Mouse (Mus musculus): ENCODE data around the gene Nipal1. TPM values are rescaled to one million over a fixed set of nuclear protein-coding genes. Genes with fewer than 3 reads are reported as not detected.

Nipal1 gene
- total RNA-seq (2021), result 10 to 100 TPM in 1 of 2 experiments, 1 to 10 TPM in 1; 6.0 to 14.8 TPM
- long read RNA-seq, experiment 1, full-length matches to known transcripts, result 17 of 20 reads
- long read RNA-seq, experiment 1, partial matches to known transcripts, result 0 of 20 reads
- long read RNA-seq, experiment 1, other reads (novel, unspliced or antisense), result 3 of 20 reads
- long read RNA-seq, experiment 2, full-length matches to known transcripts, result 1 of 1 reads
- long read RNA-seq, experiment 2, partial matches to known transcripts, result 0 of 1 reads
- long read RNA-seq, experiment 2, other reads (novel, unspliced or antisense), result 0 of 1 reads

DNA sequence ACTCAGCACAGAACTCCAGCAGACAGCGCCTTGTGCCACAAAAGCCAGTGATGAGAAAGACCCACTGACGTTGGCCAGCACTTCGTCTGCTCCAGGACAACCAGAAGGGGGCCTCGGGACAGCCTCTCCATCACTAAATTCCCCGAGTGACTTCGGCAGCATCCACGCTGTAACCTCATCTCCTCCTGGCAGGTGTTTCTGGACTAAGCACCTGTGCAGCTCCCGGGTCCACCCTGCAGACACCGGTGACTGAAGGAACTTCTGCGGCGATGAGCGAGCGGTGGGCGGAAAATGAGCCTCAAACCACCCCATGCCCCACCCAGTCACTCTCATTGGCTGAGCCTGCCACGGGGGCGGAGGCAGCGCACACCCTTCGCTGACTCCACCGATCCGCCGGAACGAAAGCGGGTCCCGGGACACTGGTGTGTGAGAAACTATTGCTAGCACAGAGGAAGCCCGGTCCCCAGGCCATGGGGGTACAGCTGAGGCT is at the start of gene Nipal1:
Nipal1 (plus strand) TSS at position 378 of the 490 bp plus-strand sequence.
- DNase-seq, result peak; percentile 78

DNA sequence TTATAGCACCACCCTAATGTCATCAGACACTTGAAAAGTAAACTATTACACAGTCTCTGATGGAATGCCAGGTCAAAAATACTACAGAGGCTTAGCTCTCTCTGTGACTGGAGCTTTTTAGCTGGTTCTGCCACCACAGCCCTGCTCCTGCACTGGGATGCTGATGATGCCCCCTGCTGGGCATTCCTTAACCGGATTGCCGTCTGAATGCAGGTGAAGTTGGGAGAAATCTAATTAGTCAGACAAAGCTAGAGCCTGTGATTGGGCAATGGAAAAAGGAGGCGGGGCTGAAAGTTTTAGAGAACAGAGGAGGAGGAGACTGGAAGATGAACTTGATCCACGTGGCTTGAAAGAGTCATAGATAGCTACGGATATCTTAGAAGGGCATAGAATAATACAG is 46.6 kb upstream of the Nipal1 start:
- peak; percentile 74 for DNase-seq

DNA sequence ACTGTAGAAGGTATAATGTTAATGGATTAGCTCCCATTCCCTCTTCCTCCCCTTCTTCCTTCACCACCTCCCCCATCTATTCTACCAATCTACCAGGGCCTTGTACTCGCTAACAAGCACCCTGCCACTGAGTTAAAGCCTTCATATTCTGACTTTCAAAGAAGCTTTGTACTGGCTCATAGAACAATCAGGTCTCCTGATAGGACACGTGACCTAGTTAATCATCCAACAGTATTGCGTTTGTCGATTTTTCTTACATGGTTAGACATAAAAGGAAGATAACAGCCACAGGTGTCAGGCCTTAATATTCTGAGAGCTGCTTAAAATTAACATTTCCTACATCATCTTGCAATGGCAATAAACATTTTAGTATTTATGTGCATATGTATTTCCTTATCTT is 44.5 kb upstream of the Nipal1 start:
- no peak for DNase-seq

DNA sequence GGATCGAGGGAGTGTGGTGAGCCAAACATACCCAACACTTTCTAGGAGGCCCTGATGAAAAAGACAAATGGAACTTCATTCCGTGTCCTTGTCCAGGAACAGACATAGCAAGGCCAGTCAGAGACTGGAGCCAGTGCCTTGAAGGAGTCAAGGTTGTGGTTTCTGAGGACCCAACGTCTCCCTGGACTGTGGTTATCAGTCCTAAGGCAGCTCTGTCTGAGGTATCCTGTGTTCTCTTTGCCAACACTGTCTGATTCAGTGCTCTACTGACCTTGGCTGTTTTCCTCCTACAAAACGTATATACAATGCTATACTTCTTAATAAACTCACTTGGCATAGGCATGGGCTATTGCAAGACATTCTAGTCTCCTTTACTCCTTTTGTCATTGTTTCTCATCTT is 30.2 kb upstream of the Nipal1 start:
- no peak for DNase-seq

DNA sequence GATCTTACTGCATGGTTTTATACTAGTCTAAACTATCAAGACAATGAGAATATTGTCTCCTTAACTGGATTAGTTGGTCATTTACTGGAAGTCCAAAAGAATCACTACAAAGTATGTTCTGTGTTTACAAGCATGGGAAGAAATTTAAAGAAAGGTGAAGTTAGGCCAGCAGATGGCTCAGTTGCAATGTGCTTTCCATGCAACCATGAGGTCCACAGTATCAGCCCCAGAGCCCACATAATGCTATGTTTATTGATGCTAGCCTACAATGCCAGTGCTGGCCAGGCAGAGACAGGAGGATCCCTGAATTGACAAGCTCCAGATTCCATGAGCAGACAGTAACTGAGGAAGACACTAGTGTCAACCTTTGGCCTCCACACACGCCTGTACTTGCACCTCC is 26.6 kb upstream of the Nipal1 start:
- no peak for DNase-seq

DNA sequence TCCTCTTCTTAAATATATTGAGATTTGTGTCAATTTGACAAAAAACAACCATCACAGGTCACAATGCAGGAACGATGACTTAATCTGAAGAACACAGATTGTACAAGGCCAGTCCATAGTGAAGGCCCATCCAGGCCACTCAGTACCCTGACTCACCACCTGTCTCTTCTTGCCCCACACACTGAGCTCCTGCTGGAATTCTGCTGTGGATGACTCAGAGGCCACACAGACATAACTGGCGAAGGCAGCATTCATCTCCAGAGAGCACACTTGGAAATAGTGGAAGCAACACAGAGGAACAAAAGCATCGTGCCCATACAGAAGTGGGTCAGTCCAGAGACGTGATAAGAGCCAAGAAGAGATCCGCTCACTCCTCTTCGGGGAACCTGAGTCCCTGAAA is 17.6 kb upstream of the Nipal1 start:
- DNase-seq, result peak; percentile 28

DNA sequence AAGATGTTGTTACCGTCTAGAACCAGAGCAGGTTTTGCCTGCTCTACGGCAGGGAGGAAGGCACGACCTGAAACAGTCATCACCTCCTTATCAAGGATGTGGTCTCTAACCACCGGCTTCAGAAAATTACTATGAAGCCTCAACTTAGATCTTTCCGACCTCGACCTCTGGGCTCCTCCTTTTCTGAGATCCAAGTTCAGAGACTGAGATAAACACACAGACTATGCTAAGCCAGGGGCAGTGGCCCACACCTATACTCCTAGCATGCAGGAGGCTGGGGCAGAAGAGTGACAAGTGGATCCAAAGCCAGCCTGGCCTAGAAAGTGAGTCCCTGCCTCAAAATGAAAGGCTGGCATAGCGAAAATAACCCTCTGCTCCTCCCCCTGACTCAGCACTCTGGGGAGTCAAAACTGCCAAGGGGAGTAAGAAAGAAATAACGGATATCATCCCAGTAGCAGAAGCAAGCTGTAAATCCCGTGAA is 12.8 kb upstream of the Nipal1 start:
- no peak for DNase-seq

DNA sequence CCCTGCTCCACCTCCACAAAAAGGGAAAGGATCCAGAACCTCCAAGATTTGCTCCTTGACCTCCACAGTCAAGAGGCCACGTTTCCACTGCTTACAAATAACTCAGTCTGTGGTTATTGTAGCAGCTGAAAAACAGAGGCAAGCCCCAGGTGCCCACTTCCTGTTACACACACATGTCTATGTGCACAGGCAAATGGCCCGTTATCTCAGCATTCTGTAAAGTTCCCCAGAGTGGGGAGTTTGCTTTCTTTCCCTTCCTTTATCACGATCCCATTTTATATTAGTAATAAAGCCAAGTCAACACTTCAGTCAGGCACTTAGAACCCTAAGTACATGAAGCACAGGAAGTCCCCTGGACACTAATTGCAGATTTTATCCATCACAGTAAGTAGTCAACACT is 11.5 kb upstream of the Nipal1 start:
- DNase-seq, result no peak

DNA sequence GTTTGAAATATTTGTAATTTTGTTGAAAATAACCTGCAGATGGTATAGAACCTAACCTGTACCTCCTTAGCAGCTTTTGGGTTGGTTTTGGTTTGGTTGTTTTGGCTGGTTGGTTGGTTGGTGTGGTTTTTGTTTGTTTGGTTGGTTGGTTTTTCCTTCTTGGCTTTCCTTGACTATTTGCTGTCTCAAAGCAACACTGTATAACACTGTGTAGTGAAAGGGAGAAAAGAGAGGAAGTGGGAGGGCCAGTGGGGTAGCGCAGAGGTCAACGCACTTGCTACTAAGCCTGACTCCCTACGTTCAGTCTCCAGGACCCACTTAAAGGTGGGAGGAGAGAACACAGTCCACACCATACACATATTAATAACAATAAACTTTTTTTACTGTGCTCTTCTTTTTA is 11.0 kb upstream of the Nipal1 start:
- no peak for DNase-seq

DNA sequence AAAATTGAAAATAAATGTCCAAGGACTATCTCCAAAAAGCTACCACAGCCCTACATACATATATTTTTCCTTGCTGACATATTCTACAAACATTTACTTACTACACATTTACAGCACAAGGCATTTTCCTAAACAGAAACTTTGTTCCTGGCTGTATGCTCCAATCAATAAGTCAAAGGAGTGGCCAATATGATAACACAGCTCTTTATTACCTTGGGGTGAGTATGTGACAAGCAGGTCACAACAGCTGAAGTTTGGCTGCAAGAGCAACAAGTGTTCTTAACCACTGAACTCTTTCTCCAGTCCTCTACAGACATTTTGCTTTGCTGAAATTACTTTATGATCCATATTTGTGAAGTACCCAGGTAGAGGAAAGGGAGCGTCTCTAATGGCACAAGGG is 7.5 kb upstream of the Nipal1 start:
- DNase-seq, result no peak

DNA sequence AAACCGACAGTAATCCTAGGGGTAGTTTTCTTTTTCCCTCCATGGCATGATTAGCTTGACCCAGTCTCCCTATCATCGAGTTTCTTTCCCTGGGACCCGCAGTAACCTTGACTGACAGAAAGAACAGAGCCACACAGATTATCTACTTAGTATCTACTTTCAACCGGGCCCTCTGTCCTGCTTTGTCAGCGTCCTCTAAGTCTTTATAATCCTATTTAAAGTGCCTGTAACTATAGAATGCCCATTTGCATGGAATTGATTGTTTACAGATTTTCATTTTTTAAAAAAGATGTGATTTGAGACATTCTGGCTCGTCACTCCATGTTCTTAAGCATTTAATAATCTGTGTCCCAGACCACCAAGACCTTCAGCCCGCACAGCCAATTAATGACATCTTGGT is 3.9 kb upstream of the Nipal1 start:
- no peak for DNase-seq

DNA sequence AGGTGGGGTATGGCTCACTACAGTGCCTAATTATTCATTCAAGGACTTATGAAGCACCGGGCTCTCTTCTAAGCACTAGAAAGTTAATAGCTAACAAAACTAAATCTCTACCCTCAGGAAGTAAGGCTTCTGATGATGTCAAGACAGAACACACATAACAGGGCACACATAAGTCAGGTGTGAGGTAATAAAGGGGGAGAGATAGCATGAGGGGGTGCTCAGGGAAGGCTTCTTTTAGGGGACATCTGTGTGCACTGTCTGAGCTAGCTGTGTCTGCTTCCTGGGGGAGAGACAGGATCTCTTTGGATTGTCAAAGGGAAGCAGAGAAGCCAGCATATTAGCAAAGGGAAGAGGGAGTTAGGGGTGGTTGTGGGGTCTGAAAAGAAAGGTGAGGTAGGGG is 3.4 kb upstream of the Nipal1 start, which contains the start of gene Cnga1:
Cnga1 (minus strand) TSS at position 101 of the 400 bp plus-strand sequence.
- no peak for DNase-seq

DNA sequence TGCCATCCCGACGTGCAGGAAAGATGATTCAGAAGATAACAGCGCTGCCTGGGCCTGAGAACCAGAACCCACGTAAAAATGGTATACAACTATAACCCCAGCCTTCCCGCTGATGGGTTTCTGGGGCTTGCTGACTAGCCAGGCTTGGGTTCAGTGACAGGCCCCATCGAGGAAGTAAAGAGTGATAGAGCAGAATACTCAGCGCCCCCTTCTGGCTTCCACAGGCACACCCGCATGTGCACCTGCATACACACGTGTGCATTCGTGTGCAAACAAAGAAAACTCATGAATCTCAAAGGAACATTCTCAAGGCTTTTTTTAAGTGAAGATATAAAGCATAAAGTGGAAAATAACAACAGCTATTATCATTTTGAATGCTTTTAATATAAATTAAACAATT is 1.5 kb upstream of the Nipal1 start:
- no peak for DNase-seq

DNA sequence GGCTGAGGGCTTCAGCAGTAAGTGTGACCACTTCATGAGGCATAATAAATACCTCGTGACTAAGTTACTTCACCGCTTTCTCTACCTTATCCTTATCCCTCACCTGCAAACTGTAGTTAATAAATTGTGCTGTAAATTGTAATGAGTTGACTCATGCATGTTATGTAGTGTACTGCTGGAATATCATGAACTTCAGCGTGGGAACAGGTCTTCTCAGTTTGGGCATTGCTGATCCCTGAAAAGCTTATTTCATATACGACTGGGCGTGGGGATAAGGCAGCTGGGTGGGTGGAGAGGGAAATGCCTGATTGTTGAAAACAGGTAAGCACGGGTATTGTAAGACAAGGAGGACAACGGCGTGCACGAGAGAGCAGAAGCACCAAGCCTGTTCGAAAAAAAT is 599 bp upstream of the Nipal1 start:
- no peak for DNase-seq

DNA sequence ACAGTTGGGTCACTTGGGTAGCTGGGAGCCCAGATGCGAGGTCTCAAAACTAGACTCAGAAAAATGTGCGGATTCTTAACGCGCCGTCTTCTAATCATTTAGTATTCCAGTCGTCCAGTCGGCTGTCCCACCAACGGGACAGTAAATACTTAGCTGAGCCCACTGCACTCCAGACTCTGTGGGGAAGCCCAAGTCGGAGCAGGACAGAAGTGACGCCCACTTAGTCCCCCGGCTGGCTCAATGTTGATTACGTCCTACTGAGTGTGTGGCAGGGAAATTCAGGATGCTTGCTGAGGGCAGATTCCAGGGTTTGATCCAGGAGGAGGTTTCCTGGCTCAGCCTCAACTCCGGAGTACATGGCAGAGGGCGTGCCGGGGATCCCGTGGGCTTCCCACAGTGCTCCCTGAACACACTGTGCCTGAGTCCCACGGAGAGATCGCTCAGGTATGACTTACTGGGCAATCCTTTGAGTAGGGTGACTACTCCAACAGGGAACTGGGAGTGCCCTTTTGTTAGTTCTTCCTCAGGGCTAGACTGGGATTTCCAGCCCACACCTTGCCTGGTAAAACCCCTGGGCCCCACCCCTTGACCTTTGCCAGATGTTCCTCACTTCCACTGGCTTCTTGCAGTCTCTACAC is 482 bp downstream of the Nipal1 start:
- DNase-seq, result no peak

DNA sequence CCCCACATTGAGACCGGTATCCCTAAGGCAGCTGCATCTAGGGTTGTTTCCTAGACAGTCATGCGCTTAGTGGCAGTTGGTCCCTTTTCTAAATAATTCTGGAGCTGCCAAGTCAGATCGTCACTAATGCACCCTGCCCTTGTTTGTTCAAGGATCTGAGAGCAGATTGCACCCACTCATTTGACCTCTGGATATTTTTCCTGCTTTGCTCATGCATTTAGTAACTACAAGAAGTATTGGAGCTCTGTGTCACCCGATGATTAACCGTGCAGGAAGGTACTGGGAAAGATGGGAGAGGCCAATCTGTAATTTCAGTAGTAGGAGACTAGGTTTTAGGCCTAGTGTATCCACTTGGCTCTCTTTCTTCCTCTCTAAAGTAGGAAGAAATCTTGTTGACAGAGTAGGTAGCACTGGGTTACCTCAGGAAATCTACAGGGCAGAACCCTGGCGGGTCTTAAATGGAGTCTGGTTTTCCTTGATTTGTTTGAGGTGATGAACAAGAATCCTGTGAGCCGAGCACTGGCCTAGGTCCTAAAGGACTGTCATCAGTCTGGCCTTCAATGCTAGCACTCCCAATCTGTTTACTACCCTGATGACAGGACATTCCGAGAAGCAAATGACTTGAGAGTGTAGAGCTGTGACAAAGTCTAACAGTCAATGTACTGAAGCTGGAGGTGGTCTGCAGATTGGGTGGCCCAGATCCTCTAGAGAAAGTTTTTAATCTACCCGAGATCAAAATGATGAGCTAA is 1.6 kb downstream of the Nipal1 start:
- DNase-seq, result peak; percentile 26

DNA sequence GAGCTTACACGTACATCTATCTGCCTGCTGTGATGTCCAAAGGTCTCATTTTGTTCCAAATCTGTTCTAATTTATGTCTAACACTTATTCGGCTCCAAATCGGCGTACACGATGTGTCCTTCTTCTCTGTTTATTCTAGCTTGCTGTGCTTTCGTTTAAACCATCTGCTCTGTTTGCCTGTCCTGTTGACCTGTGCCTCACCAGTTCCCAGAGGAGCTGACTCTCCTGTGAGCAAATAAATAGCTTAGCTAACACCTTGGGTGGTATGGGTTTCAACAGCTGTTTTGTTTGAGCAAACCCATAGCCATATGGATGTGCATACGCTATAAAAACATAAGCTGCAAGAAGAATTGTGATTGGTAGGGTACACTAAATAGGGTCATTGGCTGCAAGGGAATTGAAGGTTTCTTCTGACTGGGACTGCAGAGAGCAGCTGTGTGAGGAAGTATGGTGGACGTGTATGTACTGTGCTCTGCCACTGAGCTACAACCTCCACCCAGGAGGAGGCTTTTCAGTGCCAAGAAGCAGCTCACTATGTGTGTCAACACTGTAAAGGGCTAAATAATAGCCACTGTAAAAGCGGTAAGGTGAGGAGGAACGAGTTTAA is 5.6 kb downstream of the Nipal1 start:
- no peak for DNase-seq

DNA sequence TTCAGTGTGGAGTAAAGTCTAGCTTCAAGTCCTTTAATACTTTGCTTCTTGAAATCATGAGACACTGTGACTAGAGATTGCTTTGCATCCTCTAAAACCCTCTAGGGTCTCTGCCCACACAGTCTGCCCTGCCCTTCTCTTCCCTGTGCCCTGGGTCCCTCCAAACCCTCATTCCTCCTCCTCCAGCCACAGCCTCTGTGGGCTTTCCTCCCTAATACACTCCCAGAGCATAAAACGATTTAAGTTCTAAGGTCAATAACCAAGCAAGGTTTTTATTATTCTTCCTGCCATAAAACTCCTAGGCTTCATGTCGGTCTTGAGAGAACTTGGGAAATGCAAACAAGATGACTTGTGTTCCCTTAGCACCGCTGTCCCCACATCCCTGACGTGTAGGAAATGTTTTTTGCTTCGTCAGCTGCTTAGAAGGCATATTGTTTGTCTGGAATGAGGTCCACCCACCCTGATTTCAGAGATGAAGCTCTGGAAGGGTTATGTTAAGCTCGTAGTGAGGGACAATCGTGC is 8.7 kb downstream of the Nipal1 start:
- no peak for DNase-seq

DNA sequence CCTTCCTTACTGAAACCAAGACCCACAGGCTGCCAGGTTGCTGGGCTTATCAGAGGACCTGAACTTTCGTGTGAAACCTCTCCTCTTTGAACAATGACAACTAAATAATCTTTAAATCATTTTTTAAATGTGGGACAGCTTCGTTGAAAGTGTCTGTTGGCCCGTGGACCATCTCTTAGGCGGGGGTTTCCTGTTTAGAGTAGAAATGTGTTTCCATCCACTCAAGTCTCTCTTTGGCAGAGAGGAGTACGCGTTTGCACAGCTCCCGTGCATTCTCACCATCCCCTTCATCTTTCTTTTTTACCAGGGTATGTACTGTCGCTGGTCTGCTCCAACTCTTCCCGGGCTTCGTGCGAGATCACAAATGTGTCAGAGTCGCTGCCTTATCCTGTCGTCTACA is 10.8 kb downstream of the Nipal1 start:
- no peak for DNase-seq

DNA sequence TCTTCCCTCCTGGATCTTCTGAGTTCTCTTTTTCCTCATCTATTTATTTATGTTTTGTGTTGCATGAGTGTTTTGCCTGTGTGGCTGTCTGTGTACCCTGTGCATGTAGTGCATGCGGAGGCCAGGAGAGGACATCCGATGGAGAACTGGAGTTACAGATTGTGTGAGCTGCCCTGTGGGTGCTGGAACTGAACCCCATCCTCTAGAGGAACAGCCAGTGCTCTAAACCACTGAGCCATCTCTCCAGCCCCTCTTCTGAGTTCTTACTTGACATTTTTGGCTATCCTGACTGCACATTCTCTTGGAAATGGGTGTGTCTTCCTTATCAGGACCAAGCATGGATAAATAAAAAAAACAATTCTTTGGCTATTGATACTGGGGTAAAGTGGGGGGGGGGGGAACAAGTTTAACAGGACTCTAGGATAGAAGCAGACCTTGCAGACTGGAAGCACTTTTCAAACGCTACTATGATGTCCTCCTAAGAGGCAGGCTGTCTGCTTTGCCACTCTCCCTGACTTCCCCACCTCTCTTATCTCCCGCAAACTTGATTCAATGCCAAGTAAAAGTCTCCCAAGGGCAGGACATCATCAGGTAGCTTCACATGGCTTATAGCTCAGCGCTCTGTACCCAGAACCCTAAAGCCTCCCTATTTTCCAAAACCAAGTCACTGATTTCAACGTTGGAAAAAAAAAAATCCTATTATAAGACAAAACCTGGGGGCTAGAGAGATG is 13.6 kb downstream of the Nipal1 start:
- DNase-seq, result no peak

DNA sequence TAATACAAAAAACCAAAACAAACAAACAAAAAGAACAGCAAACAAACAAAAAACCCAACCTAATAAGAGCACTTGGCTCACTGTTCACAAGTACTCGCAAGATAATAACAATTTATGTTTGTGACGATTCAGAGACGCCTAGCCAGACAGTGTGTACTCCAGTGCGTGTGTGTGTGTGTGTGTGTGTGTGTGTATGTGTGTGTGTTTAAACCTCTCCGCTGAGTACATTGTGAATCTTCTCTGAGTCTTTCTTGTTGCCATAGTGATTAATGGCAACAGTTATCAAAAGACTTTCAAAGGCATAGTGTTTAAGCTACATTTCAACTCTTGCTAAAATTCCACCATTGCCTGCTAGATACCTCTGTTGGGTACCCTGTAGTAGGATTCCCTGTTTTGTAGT is 16.5 kb downstream of the Nipal1 start:
- DNase-seq, result no peak

DNA sequence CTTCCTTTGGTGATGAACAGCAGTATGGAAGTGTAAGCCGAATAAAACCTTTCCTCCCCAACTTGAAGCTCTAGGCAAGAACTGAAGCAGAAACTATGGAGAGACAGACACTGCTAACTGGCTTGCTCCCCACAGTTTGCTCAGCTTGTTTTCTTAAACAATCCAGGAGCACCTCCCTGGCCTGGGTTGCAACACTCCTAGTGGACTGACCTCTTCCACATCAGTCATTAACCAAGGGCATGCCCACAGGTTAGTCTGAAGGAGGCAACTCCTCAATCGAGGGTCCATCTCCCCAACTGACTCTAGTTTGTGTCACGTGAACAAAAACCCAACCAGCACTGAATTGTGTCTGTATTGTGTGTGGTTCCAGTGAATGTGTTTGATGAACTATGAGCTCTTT is 17.3 kb downstream of the Nipal1 start:
- no peak for DNase-seq

Data from adrenal gland, postnatal 10 days (tissue).